Mouse (Mus musculus) brain, embryonic 14.5 days (tissue): Measurements from ENCODE around the gene Rock2.

Experiments
- CTCF ChIP-seq: fragments of 200-500 bp; IDR thresholded peaks from 2 replicates; pipeline ENCODE4 v1.5.1; 2012; ENCODE audit warnings: inconsistent platforms, mild to moderate bottlenecking, moderate library complexity, borderline replicate concordance; ENCODE audit not compliant: insufficient read depth, insufficient read length; ENCODE audit errors: extremely low read depth
- POLR2A ChIP-seq: fragments of 200-500 bp; IDR thresholded peaks from 2 replicates; pipeline ENCODE4 v1.6.1; 2012; ENCODE audit warnings: mild to moderate bottlenecking, inconsistent platforms, borderline replicate concordance; ENCODE audit not compliant: poor library complexity, insufficient read depth, insufficient read length, severe bottlenecking; ENCODE audit errors: extremely low read depth

DNA sequence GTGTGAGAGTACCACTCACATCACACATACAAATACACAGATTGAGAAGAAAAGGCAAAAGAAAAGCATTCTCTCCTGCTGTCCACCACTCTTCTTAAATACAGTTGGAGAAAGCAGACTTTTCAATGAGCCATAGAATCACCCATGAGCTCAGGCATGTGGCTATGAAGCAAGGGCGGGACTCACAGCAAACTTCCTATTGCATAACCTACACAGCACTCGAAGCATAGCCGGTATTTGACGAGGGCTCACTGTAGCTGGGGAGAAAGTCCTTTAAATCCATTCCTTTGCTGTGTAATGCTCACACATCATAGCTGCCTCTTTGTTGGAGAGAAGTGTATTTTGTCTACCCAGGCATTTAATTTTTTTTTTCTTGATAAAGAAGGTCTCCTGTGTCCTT, 19.4 kb upstream of the Rock2 start:
- no peak for TF ChIP-seq CTCF
- no peak for TF ChIP-seq POLR2A
